Comparison of ENCODE assay signal across 11 mouse cellular contexts in the genomic region with DNA sequence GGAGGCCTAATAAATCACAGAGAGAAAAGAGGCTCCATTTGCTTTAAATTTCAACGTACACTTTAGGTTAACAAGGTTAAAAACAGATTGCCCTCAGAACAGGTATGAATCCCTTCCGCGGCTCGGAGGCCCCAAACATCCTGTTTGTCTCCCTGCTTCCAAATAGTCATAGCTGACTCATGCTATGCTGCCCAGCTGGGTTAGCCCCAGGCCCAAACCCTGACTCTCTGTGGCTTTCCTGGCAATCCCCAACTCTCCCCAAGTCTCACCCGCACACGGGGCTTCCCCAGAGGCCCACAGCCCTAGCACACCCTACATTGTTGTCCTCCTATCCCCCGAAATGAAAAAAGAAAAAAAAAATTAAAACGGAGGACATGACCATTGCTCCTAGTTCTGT.
"Had no signal": no experiment of that assay in that cellular context is flagged by ENCODE, and none has a peak within 500 bp of the region (broad histone marks: within the 10 kb centered on the region; RNA-seq: fewer than 3 reads in every experiment).

No protein-coding gene starts in this region.

- DNase-seq: kidney, adult 8-10 months; kidney, postnatal 25 days; left cerebral cortex, postnatal 4 days; lung, adult 18-20 months; right cerebral cortex, postnatal 4 days; spleen, adult 18-20 months; thymus, postnatal 36 days had no signal

- H3K27me3 ChIP-seq: neural tube, embryonic 12.5 days had no signal

- H3K4me3 ChIP-seq: limb, embryonic 13.5 days; neural tube, embryonic 12.5 days had no signal

- H3K9ac ChIP-seq: limb, embryonic 13.5 days; liver, embryonic 14.5 days; neural tube, embryonic 12.5 days had no signal

- H3K4me2 ChIP-seq: limb, embryonic 13.5 days; neural tube, embryonic 12.5 days had no signal

- ATAC-seq: intestine, postnatal 0 days had no signal

- H3K27ac ChIP-seq: limb, embryonic 13.5 days; liver, embryonic 14.5 days; neural tube, embryonic 12.5 days had no signal

- H3K36me3 ChIP-seq: limb, embryonic 13.5 days; neural tube, embryonic 12.5 days had no signal

- H3K9me3 ChIP-seq: neural tube, embryonic 12.5 days had no signal
